Mouse (Mus musculus): ENCODE data around the gene Gm10722.
A peak's percentile ranks its signal among the peaks of the same experiment; 100 is the strongest.
"Not testable (repeated sequence)": the region's sequence is repeated elsewhere in the genome, so short reads cannot be mapped to it uniquely, and the experiment has no call there.

Gm10722 gene

DNA sequence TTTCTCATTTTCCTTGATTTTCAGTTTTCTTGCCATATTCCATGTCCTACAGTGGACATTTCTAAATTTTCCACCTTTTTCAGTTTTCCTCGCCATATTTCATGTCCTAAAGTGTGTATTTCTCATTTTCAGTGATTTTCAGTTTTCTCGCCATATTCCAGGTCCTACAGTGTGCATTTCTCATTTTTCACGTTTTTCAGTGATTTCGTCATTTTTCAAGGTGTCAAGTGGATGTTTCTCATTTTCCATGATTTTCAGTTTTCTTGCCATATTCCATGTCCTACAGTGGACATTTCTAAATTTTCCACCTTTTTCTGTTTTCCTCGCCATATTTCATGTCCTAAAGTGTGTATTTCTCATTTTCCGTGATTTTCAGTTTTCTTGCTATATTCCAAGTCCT lies 24.9 kb downstream of the Gm10722 start:
- DNase-seq: peak; percentile 8 to 47

DNA sequence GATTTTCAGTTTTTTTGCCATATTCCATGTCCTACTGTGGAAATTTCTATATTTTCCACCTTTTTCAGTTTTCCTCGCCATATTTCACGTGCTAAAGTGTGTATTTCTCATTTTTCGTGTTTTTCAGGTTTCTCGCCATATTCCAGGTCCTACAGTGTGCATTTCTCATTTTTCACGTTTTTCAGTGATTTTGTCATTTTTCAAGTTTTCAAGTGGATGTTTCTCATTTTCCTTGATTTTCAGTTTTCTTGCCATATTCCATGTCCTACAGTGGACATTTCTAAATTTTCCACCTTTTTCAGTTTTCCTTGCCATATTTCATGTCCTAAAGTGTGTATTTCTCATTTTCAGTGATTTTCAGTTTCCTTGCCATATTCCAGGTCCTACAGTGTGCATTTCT lies 25.4 kb downstream of the Gm10722 start:
- DNase-seq: not testable (repeated sequence)

DNA sequence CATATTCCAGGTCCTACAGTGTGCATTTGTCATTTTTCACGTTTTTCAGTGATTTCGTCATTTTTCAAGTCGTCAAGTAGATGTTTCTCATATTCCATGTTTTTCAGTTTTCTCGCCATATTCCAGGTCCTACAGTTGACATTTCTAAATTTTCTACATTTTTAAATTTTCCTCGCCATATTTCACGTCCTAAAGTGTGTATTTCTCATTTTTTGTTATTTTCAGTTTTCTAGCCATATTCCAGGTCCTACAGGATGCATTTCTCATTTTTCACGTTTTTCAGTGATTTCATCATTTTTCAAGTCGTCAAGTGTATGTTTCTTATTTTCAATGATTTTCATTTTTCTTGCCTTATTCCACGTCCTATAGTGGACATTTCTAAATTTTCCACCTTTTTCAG lies 26.0 kb downstream of the Gm10722 start:
- not testable (repeated sequence) for DNase-seq

DNA sequence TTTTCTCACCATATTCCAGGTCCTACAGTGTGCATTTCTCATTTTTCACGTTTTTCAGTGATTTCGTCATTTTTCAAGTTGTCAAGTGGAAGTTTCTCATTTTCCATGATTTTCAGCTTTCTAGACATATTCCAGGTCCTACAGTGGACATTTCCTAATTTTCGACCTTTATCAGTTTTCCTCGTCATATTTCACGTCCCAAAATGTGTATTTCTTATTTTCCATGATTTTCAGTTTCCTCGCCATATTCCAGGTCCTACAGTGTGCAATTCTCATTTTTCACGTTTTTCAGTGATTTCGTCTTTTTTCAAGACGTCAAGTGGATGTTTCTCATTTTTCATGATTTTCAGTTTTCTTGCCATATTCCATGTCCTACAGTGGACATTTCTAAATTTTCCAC lies 26.5 kb downstream of the Gm10722 start:
- not testable (repeated sequence) for DNase-seq

DNA sequence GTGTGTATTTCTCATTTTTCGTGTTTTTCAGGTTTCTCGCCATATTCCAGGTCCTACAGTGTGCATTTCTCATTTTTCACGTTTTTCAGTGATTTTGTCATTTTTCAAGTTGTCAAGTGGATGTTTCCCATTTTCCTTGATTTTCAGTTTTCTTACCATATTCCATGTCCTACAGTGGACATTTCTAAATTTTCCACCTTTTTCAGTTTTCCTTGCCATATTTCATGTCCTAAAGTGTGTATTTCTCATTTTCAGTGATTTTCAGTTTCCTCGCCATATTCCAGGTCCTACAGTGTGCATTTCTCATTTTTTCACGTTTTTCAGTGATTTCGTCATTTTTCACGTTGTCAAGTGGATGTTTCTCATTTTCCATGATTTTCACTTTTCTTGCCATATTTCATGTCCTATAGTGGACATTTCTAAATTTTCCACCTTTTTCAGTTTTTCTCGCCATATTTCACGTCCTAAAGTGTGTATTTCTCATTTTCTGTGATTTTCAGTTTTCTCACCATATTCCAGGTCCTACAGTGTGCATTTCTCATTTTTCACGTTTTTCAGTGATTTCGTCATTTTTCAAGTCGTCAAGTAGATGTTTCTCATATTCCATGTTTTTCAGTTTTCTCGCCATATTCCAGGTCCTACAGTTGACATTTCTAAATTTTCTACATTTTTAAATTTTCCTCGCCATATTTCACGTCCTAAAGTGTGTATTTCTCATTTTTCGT lies 28.7 kb downstream of the Gm10722 start:
- not testable (repeated sequence) for DNase-seq

DNA sequence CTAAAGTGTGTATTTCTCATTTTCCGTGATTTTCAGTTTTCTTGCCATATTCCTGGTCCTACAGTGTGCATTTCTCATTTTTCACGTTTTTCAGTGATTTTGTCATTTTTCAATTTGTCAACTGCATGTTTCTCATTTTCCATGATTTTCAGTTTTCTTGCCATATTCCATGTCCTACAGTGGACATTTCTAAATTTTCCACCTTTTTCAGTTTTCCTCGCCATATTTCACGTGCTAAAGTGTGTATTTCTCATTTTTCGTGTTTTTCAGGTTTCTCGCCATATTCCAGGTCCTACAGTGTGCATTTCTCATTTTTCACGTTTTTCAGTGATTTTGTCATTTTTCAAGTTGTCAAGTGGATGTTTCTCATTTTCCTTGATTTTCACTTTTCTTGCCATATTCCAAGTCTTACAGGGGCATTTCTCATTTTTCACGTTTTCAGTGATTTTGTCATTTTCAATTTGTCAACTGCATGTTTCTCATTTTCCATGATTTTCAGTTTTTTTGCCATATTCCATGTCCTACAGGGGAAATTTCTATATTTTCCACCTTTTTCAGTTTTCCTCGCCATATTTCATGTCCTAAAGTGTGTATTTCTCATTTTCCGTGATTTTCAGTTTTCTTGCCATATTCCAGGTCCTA lies 30.1 kb downstream of the Gm10722 start:
- not testable (repeated sequence) for DNase-seq

DNA sequence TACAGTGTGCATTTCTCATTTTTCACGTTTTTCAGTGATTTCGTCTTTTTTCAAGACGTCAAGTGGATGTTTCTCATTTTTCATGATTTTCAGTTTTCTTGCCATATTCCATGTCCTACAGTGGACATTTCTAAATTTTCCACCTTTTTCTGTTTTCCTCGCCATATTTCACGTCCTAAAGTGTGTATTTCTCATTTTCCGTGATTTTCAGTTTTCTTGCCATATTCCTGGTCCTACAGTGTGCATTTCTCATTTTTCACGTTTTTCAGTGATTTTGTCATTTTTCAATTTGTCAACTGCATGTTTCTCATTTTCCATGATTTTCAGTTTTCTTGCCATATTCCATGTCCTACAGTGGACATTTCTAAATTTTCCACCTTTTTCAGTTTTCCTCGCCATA lies 33.6 kb downstream of the Gm10722 start, which contains the start of gene Gm17535:
Gene Gm17535 (plus strand): TSS at position 301 of the 400 bp plus-strand sequence.
- DNase-seq: not testable (repeated sequence)

DNA sequence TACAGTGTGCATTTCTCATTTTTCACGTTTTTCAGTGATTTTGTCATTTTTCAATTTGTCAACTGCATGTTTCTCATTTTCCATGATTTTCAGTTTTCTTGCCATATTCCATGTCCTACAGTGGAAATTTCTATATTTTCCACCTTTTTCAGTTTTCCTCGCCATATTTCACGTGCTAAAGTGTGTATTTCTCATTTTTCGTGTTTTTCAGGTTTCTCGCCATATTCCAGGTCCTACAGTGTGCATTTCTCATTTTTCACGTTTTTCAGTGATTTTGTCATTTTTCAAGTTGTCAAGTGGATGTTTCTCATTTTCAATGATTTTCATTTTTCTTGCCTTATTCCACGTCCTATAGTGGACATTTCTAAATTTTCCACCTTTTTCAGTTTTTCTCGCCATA lies 35.9 kb downstream of the Gm10722 start, which contains the start of gene Gm10715:
Gene Gm10715 (plus strand): TSS at position 301 of the 400 bp plus-strand sequence.
- not testable (repeated sequence) for DNase-seq

DNA sequence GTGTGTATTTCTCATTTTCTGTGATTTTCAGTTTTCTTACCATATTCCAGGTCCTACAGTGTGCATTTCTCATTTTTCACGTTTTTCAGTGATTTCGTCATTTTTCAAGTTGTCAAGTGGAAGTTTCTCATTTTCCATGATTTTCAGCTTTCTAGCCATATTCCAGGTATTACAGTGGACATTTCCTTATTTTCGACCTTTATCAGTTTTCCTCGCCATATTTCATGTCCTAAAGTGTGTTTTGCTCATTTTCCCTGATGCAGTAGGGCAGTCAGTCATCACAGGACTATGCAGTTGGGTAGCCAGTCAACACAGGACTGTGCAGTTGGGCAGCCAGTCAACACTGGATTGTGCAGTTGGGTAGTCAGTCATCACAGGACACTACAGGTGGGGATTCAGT lies 37.4 kb downstream of the Gm10722 start:
- not testable (repeated sequence) for DNase-seq

Data from thymus, postnatal 36 days (tissue).